Comparison of ENCODE assay signal across 32 mouse cellular contexts in genomic region chr12:103283411-103283810, GRCm38 (mm10). TPM values are rescaled to one million over a fixed set of nuclear protein-coding genes. Genes with fewer than 3 reads are reported as not detected.
DNase-seq lines count a peak whose midpoint lies in the region; ATAC-seq and TF ChIP-seq lines count a peak whose summit lies in the region.
"Had no signal": no experiment of that assay in that cellular context is flagged by ENCODE, and none has a peak within 500 bp of the region (broad histone marks: within the 10 kb centered on the region; RNA-seq: fewer than 3 reads in every experiment).

No protein-coding gene starts in this region.

- TF ChIP-seq CTCF in liver, adult 2 months (IDR thresholded peaks at IDR 0.05; ENCODE audit: low read depth, low read length): no peak

- peaks cover 2% of the 10 kb centered on the region for H3K9me3 ChIP-seq in kidney, embryonic 16.5 days (ENCODE audit: low read length)
- no peaks in the 10 kb centered on the region for H3K9me3 ChIP-seq in liver, embryonic 11.5 days (ENCODE audit: control insufficient read depth, low read length)
- H3K9me3 ChIP-seq: embryonic facial prominence, embryonic 12.5 days; forebrain, embryonic 10.5 days; midbrain, embryonic 15.5 days; neural tube, embryonic 15.5 days had no signal

- H3K4me3 ChIP-seq in kidney, embryonic 16.5 days (ENCODE audit: low read length): no peak overlapping the region
- no peak overlapping the region for H3K4me3 ChIP-seq in liver, adult 2 months (ENCODE audit: insufficient read depth, low read depth, low read length)
- H3K4me3 ChIP-seq in liver, embryonic 11.5 days (ENCODE audit: low read depth, low read length): no peak overlapping the region
- H3K4me3 ChIP-seq: embryonic facial prominence, embryonic 12.5 days; forebrain, embryonic 10.5 days; hindbrain, embryonic 10.5 days; midbrain, embryonic 15.5 days; neural tube, embryonic 15.5 days had no signal

- no peaks in the 10 kb centered on the region for H3K4me1 ChIP-seq in kidney, embryonic 16.5 days (ENCODE audit: insufficient read depth, low read length)
- no peaks in the 10 kb centered on the region; the same call in 1 of the 2 replicates for H3K4me1 ChIP-seq in liver, adult 2 months (ENCODE audit: control insufficient read depth, insufficient read depth, low read length)
- no peaks in the 10 kb centered on the region for H3K4me1 ChIP-seq in liver, embryonic 11.5 days (replicated peaks; ENCODE audit: control insufficient read depth, insufficient read depth, low read length)
- H3K4me1 ChIP-seq: embryonic facial prominence, embryonic 12.5 days; midbrain, embryonic 15.5 days had no signal

- peak; percentile 68 for DNase-seq in kidney, adult 11 months
- peak; percentile 38 for DNase-seq in liver, adult 2 months (ENCODE audit: extremely low read depth, low read depth, low spot score)
- no peak for DNase-seq in liver, embryonic 11.5 days (ENCODE audit: low spot score)
- peak; percentile 57 for DNase-seq in gonadal fat pad, adult 2 months (ENCODE audit: low read depth)
- no peak for DNase-seq in right cerebral cortex, postnatal 14 days
- DNase-seq in Muller cell, postnatal 12 days (ENCODE audit: inconsistent ontology term): no peak
- DNase-seq: adrenal gland, postnatal 14 days; cerebellum, adult 11 months; cerebellum, adult 9-10 months; embryo, embryonic 11 days; heart, postnatal 14 days; layer of hippocampus, postnatal 36 days; left cerebral cortex, postnatal 4 days; lung, adult 2 months; lung, postnatal 10 days had no signal

- no peaks in the 10 kb centered on the region for H3K79me2 ChIP-seq in liver, adult 2 months (ENCODE audit: control insufficient read depth, insufficient read depth, low read length)

- H3K4me2 ChIP-seq in kidney, embryonic 16.5 days (replicated peaks; ENCODE audit: low read depth, low read length): no peak overlapping the region
- no peak overlapping the region for H3K4me2 ChIP-seq in liver, embryonic 11.5 days
- H3K4me2 ChIP-seq: embryonic facial prominence, embryonic 12.5 days; midbrain, embryonic 15.5 days; neural tube, embryonic 15.5 days had no signal

- no peak overlapping the region for H3K27ac ChIP-seq in kidney, embryonic 16.5 days (ENCODE audit: low read length)
- H3K27ac ChIP-seq in liver, adult 2 months (replicated peaks; ENCODE audit: insufficient read depth, low read depth, low read length): no peak overlapping the region
- no peak overlapping the region for H3K27ac ChIP-seq in liver, embryonic 11.5 days (ENCODE audit: low read depth, low read length)
- H3K27ac ChIP-seq: embryonic facial prominence, embryonic 12.5 days; forebrain, embryonic 10.5 days; hindbrain, embryonic 10.5 days; liver, embryonic 14.5 days; macrophage; midbrain, embryonic 15.5 days; neural tube, embryonic 15.5 days had no signal

- no peak for ATAC-seq in kidney, embryonic 16.5 days (ENCODE audit: low FRiP score, low TSS enrichment)
- no peak for ATAC-seq in liver, embryonic 11.5 days (replicated peaks; ENCODE audit: low FRiP score)
- ATAC-seq: forebrain, embryonic 16.5 days; hindbrain, embryonic 16.5 days; midbrain, embryonic 15.5 days had no signal

- 79% methylated on average over 3 of the region's 3 CpGs for WGBS in kidney, embryonic 16.5 days
- WGBS in liver, adult 2 months: 49% methylated on average over 3 of the region's 3 CpGs
- 77% methylated on average over 3 of the region's 3 CpGs for WGBS in liver, embryonic 11.5 days

- H3K36me3 ChIP-seq in kidney, embryonic 16.5 days (ENCODE audit: insufficient read depth, low read length): no peaks in the 10 kb centered on the region
- H3K36me3 ChIP-seq in liver, adult 2 months (ENCODE audit: control insufficient read depth, insufficient read depth, low read length): no peaks in the 10 kb centered on the region
- no peaks in the 10 kb centered on the region for H3K36me3 ChIP-seq in liver, embryonic 11.5 days (ENCODE audit: control insufficient read depth, insufficient read depth, low read length)
- H3K36me3 ChIP-seq: embryonic facial prominence, embryonic 12.5 days; forebrain, embryonic 10.5 days; hindbrain, embryonic 10.5 days; midbrain, embryonic 15.5 days; neural tube, embryonic 15.5 days had no signal

- H3K9ac ChIP-seq in kidney, embryonic 16.5 days (replicated peaks; ENCODE audit: low read length): no peak overlapping the region
- no peak overlapping the region for H3K9ac ChIP-seq in liver, adult 2 months (ENCODE audit: low read depth, low read length)
- H3K9ac ChIP-seq in liver, embryonic 11.5 days (ENCODE audit: low read depth, low read length): no peak overlapping the region
- H3K9ac ChIP-seq: embryonic facial prominence, embryonic 12.5 days; liver, embryonic 14.5 days; midbrain, embryonic 15.5 days; neural tube, embryonic 15.5 days had no signal

- no peak for TF ChIP-seq POLR2A in liver, adult 2 months (IDR thresholded peaks at IDR 0.05; ENCODE audit: extremely low read depth, insufficient read depth, low read length)

- no peaks in the 10 kb centered on the region for H3K27me3 ChIP-seq in kidney, embryonic 16.5 days (ENCODE audit: insufficient read depth, low read length)
- no peaks in the 10 kb centered on the region for H3K27me3 ChIP-seq in liver, adult 2 months (ENCODE audit: control insufficient read depth, insufficient read depth, low read length)
- H3K27me3 ChIP-seq in liver, embryonic 11.5 days (replicated peaks; ENCODE audit: control insufficient read depth, insufficient read depth, low read length): no peaks in the 10 kb centered on the region
- H3K27me3 ChIP-seq: embryonic facial prominence, embryonic 12.5 days; midbrain, embryonic 15.5 days; neural tube, embryonic 15.5 days had no signal

RNA-seq across cellular contexts. Expression of gene Fam181a, which starts 27.4 kb away (rescaled TPM):
- polyA plus RNA-seq in kidney, embryonic 16.5 days (2015; fragmentation: Nextera tagmentation; extraction: Ambion mirVana): not detected in 2 replicates
- not detected in 2 replicates for total RNA-seq in liver, adult 2 months (2014; rRNA removed)
- not detected in 2 replicates for polyA plus RNA-seq in liver, adult 2 months (2012; rRNA removed)
- polyA plus RNA-seq in liver, embryonic 11.5 days (2014; fragmentation: Nextera tagmentation; extraction: Ambion mirVana): not detected in 2 replicates
- polyA plus RNA-seq in gonadal fat pad, adult 2 months (2012; rRNA removed): 0.14 TPM in 2 replicates
- total RNA-seq: adrenal gland, postnatal 14 days; granulocyte monocyte progenitor cell, adult 5-6 weeks; heart, postnatal 14 days; megakaryocyte-erythroid progenitor cell, adult 5-6 weeks; MEL had no signal
- polyA plus RNA-seq: intestine, embryonic 14.5 days; large intestine, adult 2 months; liver, embryonic 14.5 days; macrophage; small intestine, adult 2 months; stomach, embryonic 14.5 days had no signal

RNA-seq across cellular contexts. Expression of gene Prima1, which starts 41.5 kb away (rescaled TPM):
- polyA plus RNA-seq in kidney, embryonic 16.5 days (2015; fragmentation: Nextera tagmentation; extraction: Ambion mirVana): 0.47 and 1.5 TPM in 2 replicates
- total RNA-seq in liver, adult 2 months (2014; rRNA removed): not detected in 2 replicates
- not detected in 2 replicates for polyA plus RNA-seq in liver, adult 2 months (2012; rRNA removed)
- polyA plus RNA-seq in liver, embryonic 11.5 days (2014; fragmentation: Nextera tagmentation; extraction: Ambion mirVana): 0.32 TPM in 1 of 2 replicates, not detected in the other
- polyA plus RNA-seq in gonadal fat pad, adult 2 months (2012; rRNA removed): 0.57 and 0.71 TPM in 2 replicates
- total RNA-seq: granulocyte monocyte progenitor cell, adult 5-6 weeks; megakaryocyte-erythroid progenitor cell, adult 5-6 weeks; MEL had no signal
- polyA plus RNA-seq: forebrain, embryonic 10.5 days; liver, embryonic 14.5 days; macrophage had no signal

Comparison
In these comparisons a context has a peak if more than half of its experiments do, and no peak if none do; other contexts are left out.
1. DNase-seq: peak in kidney, adult 11 months (single experiment), liver, adult 2 months (single experiment) and gonadal fat pad, adult 2 months (single experiment); none in liver, embryonic 11.5 days (single experiment), right cerebral cortex, postnatal 14 days (single experiment) and Muller cell, postnatal 12 days (single experiment).